Mouse (Mus musculus): ENCODE results near the gene Lyrm9. TPM values are rescaled to one million over a fixed set of nuclear protein-coding genes. Genes with fewer than 3 reads are reported as not detected.

Gene Lyrm9
- 9.6 and 12.4 TPM in 2 replicates for polyA plus RNA-seq (2012; rRNA removed)

DNA sequence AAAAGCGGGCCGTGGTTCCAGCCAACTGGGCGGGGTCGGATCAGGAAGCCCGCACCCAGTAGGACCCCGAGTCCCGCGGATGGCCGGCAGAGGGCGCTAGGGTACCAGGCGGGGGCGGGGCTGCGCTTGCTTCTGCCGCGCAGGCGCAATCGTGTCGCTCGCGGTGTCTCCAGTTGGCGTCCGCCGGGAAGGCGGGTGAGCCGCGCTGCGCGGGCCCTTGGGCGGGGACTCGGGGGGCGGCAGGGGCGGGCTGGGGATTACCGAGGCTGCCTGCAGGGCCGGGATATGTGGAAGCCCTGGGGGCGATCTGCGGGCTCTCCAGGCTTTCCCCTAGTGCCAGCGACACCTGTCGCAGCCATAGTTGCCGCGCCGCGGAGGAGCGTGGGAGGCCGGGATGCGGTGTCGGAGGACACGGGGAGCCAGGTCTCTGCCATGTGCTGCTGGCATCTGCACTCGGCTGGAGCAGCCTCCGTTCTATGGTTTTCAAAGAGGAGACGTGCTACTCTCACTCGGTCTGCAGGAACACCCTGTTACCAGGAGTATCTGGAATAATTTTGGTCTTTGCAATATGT lies at the start of gene Lyrm9:
Gene Lyrm9, plus strand, starts transcription at position 143 of the 572 bp plus-strand sequence.

Other genes with a start within 250 kb of the Lyrm9 start
- 6.6 and 7.6 TPM in 2 replicates for gene Nlk, start 129.2 kb upstream of the Lyrm9 start, polyA plus RNA-seq (2012; rRNA removed)
- gene Ccnq, start 74.9 kb upstream of the Lyrm9 start, polyA plus RNA-seq (2012; rRNA removed) = 21.8 and 27.0 TPM in 2 replicates
- 0.31 and 0.35 TPM in 2 replicates for gene Nos2, start 94.2 kb downstream of the Lyrm9 start, polyA plus RNA-seq (2012; rRNA removed)
- 239 and 266 TPM in 2 replicates for gene Lgals9, start 158.4 kb downstream of the Lyrm9 start, polyA plus RNA-seq (2012; rRNA removed)

Measured in stomach, adult 2 months (tissue).